Mouse (Mus musculus) B cell, adult 62 days (primary cell): ENCODE results near the gene Zfp947. TPM values are rescaled to one million over a fixed set of nuclear protein-coding genes. Genes with fewer than 3 reads are reported as not detected.

Experiments used
- total RNA-seq: library from RNA; stranded (reverse); gene quantifications from 4 replicates; pipeline ENCODE4 v1.2.4, GENCODE M21; 2023

Zfp947 gene
- 0.20 to 0.36 TPM in 2 of 4 replicates, not detected in the others for total RNA-seq

DNA sequence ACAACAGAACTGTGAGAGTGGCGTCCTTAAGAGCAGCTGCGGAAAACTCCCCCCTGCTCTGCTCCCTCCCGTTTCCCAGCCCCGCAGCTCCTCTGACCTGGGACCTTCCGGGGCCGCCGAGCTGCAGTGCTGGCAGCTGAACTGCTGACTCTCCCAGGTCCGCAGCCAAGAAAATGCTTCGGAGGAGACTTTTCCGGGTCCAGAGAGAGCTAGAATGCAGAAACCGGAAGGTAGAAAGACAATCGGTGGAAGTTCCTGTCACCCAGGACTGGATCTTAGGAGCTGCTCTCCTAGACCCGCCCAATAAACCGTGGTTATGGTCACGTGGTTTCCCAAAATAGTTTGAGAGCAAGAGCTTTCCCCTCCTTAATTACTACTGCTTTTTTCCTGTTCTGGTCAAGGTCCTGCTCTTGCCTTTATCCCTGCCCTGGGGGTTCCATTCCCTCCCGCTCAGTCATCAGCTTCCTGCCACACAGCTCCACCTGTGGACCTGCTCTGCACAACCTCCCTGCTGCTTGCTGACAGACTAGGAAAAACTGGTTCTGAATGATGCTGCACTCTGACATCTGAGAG is at the start of gene Zfp947:
Zfp947 (minus strand) TSS at position 469 of the 573 bp plus-strand sequence.

Other genes with a start within 250 kb of the Zfp947 start
- gene Zfp942, start 203.7 kb downstream of the Zfp947 start, total RNA-seq: 20.7 to 22.7 TPM (median 21.7 TPM) in 4 replicates
- gene Zfp943, start 203.6 kb downstream of the Zfp947 start, total RNA-seq: 23.8 to 28.7 TPM (median 26.5 TPM) in 4 replicates
- gene Zfp994, start 59.4 kb upstream of the Zfp947 start, total RNA-seq: 4.4 to 5.9 TPM (median 5.3 TPM) in 4 replicates
- gene CT030661.1, start 148.6 kb upstream of the Zfp947 start, total RNA-seq: 7.8 to 10.6 TPM (median 8.7 TPM) in 4 replicates
- gene Zfp944, start 195.2 kb upstream of the Zfp947 start, total RNA-seq: 12.0 to 15.5 TPM (median 15.0 TPM) in 4 replicates
- gene Zfp758, start 195.3 kb upstream of the Zfp947 start, total RNA-seq: 18.6 to 21.7 TPM (median 20.5 TPM) in 4 replicates